Mouse (Mus musculus) heart, embryonic 15.5 days (tissue): ENCODE measurements around the gene Nsmce1. TPM values are rescaled to one million over a fixed set of nuclear protein-coding genes. Genes with fewer than 3 reads are reported as not detected.

ENCODE experiments used
- ATAC-seq: fragments of 200-750 bp; cut with Nextera tagmentation; replicated peaks from 2 replicates; pipeline ENCODE4 v1.8.0; 2017; ENCODE audit warnings: low read depth, moderate TSS enrichment; ENCODE audit not compliant: insufficient number of reproducible peaks, insufficient read depth, low FRiP score
- H3K27ac ChIP-seq: fragments of 300-500 bp; sonication (generic); 2 replicates; pipeline ENCODE4 v1.5.1; 2015; ENCODE audit warnings: mild to moderate bottlenecking, inconsistent platforms
- H3K27me3 ChIP-seq: fragments of 300-500 bp; sonication (generic); 2 replicates; pipeline ENCODE4 v1.6.1; 2015; ENCODE audit warnings: inconsistent platforms
- H3K36me3 ChIP-seq: fragments of 300-500 bp; sonication (generic); 2 replicates; pipeline ENCODE4 v1.6.1; 2015; ENCODE audit warnings: mild to moderate bottlenecking, inconsistent platforms
- H3K4me1 ChIP-seq: fragments of 300-500 bp; sonication (generic); replicated peaks from 2 replicates; pipeline ENCODE4 v1.6.1; 2015; ENCODE audit warnings: inconsistent platforms
- H3K4me2 ChIP-seq: fragments of 300-500 bp; sonication (generic); 2 replicates; pipeline ENCODE4 v1.6.1; 2015; ENCODE audit warnings: inconsistent platforms, mild to moderate bottlenecking, moderate library complexity
- H3K4me3 ChIP-seq: fragments of 300-500 bp; sonication (generic); 2 replicates; pipeline ENCODE4 v1.5.1; 2015; ENCODE audit warnings: mild to moderate bottlenecking, inconsistent platforms
- H3K9ac ChIP-seq: fragments of 300-500 bp; sonication (generic); 2 replicates; pipeline ENCODE4 v1.6.1; 2015; ENCODE audit warnings: mild to moderate bottlenecking, inconsistent platforms
- H3K9me3 ChIP-seq: fragments of 300-500 bp; sonication (generic); replicated peaks from 2 replicates; pipeline ENCODE4 v1.6.1; 2016; ENCODE audit warnings: inconsistent platforms
- WGBS: fragments of 180-500 bp; shearing (Covaris S2); methylation state at CpG from one replicate; pipeline ENCODE4 v1.1.7; 2015; ENCODE audit warnings: mixed read lengths; 5-methylcytosine and 5-hydroxymethylcytosine counted together
- polyA plus RNA-seq: library from polyadenylated mRNA; unstranded; fragments of >200 nt; fragmentation: Nextera tagmentation; extraction: Ambion mirVana; gene quantifications from 2 replicates; pipeline ENCODE4 v1.2.1, GENCODE M21; 2015

The Nsmce1 gene
- polyA plus RNA-seq, 1 experiment from 2014 or later, result 93.4 TPM

GRCm38 (mm10) chr7:125511432-125511831 is 20.0 kb upstream of the Nsmce1 start:
- no peak for ATAC-seq
- Histone ChIP-seq H3K9ac (no peak overlapping the region), H3K4me3 (no peak overlapping the region), H3K9me3 (no peaks in the 10 kb centered on the region), H3K4me2 (no peak overlapping the region), H3K27me3 (no peaks in the 10 kb centered on the region), H3K4me1 (peaks cover 2% of the 10 kb centered on the region; the same call in 1 of the 2 replicates), H3K36me3 (no peaks in the 10 kb centered on the region), H3K27ac (no peak overlapping the region)
- WGBS, result 73% methylated on average over 5 of the region's 5 CpGs

GRCm38 (mm10) chr7:125507279-125507678 is 15.9 kb upstream of the Nsmce1 start:
- ATAC-seq, result no peak
- no peaks in the 10 kb centered on the region for H3K9me3 ChIP-seq
- H3K9ac ChIP-seq, result no peak overlapping the region
- H3K27me3 ChIP-seq, result no peaks in the 10 kb centered on the region
- no peaks in the 10 kb centered on the region for H3K4me1 ChIP-seq
- H3K4me3 ChIP-seq, result no peak overlapping the region
- WGBS, result 79% methylated on average over 2 of the region's 2 CpGs
- H3K36me3 ChIP-seq, result no peaks in the 10 kb centered on the region
- H3K27ac ChIP-seq, result no peak overlapping the region
- H3K4me2 ChIP-seq, result no peak overlapping the region

- no peak overlapping the region for H3K4me3 ChIP-seq
- ATAC-seq, result no peak
- H3K27ac ChIP-seq, result no peak overlapping the region
- 75% methylated on average over 10 of the region's 10 CpGs for WGBS
- no peak overlapping the region for H3K4me2 ChIP-seq
- H3K9ac ChIP-seq, result no peak overlapping the region
- no peaks in the 10 kb centered on the region for H3K4me1 ChIP-seq
- H3K27me3 ChIP-seq, result 0 out of 2 replicates have a peak, but pooled peaks cover 2% of the 10 kb centered on the region
- no peaks in the 10 kb centered on the region for H3K36me3 ChIP-seq
- H3K9me3 ChIP-seq, result no peaks in the 10 kb centered on the region
Measured at GRCm38 (mm10) chr7:125505568-125505967, 14.2 kb upstream of the Nsmce1 start.

GRCm38 (mm10) chr7:125504618-125505017 is 13.2 kb upstream of the Nsmce1 start:
- 92% methylated on average over 5 of the region's 5 CpGs for WGBS
- H3K9me3 ChIP-seq, result no peaks in the 10 kb centered on the region

GRCm38 (mm10) chr7:125503374-125504092 is 12.1 kb upstream of the Nsmce1 start:
- WGBS, result 55% methylated on average over 5 of the region's 5 CpGs
- H3K27ac ChIP-seq, result no peak overlapping the region
- H3K4me1 ChIP-seq, result 0 out of 2 replicates have a peak, but pooled peaks cover 5% of the 10 kb centered on the region

More at GRCm38 (mm10) chr7:125504618-125505017, 13.2 kb upstream of the Nsmce1 start:
- Histone ChIP-seq H3K4me2 (no peak overlapping the region), H3K9ac (no peak overlapping the region), H3K36me3 (no peaks in the 10 kb centered on the region), H3K4me3 (no peak overlapping the region), H3K4me1 (0 out of 2 replicates have a peak, but pooled peaks cover 5% of the 10 kb centered on the region), H3K27ac (no peak overlapping the region), H3K27me3 (0 out of 2 replicates have a peak, but pooled peaks cover 3% of the 10 kb centered on the region)
- no peak for ATAC-seq

GRCm38 (mm10) chr7:125500879-125501278 is 9.5 kb upstream of the Nsmce1 start:
- no peak overlapping the region for H3K4me3 ChIP-seq
- H3K9me3 ChIP-seq, result no peaks in the 10 kb centered on the region
- 0 out of 2 replicates have a peak, but pooled peaks cover 5% of the 10 kb centered on the region for H3K4me1 ChIP-seq
- no peak overlapping the region for H3K4me2 ChIP-seq
- WGBS, result 85% methylated on average over 7 of the region's 7 CpGs
- no peak for ATAC-seq
- H3K27me3 ChIP-seq, result 0 out of 2 replicates have a peak, but pooled peaks cover 3% of the 10 kb centered on the region
- no peak overlapping the region for H3K27ac ChIP-seq
- H3K9ac ChIP-seq, result no peak overlapping the region
- H3K36me3 ChIP-seq, result no peaks in the 10 kb centered on the region

More at GRCm38 (mm10) chr7:125503374-125504092, 12.1 kb upstream of the Nsmce1 start:
- H3K9ac ChIP-seq, result no peak overlapping the region
- H3K4me3 ChIP-seq, result no peak overlapping the region
- 0 out of 2 replicates have a peak, but pooled peaks cover 3% of the 10 kb centered on the region for H3K27me3 ChIP-seq
- no peaks in the 10 kb centered on the region for H3K36me3 ChIP-seq
- no peaks in the 10 kb centered on the region for H3K9me3 ChIP-seq
- ATAC-seq, result no peak
- H3K4me2 ChIP-seq, result no peak overlapping the region

GRCm38 (mm10) chr7:125499927-125500868 is 8.8 kb upstream of the Nsmce1 start:
- no peak for ATAC-seq
- Histone ChIP-seq H3K36me3 (no peaks in the 10 kb centered on the region), H3K27me3 (0 out of 2 replicates have a peak, but pooled peaks cover 3% of the 10 kb centered on the region), H3K9ac (no peak overlapping the region), H3K27ac (no peak overlapping the region), H3K9me3 (no peaks in the 10 kb centered on the region), H3K4me2 (no peak overlapping the region), H3K4me3 (no peak overlapping the region), H3K4me1 (0 out of 2 replicates have a peak, but pooled peaks cover 5% of the 10 kb centered on the region)
- 56% methylated on average over 13 of the region's 13 CpGs for WGBS

- Histone ChIP-seq H3K9me3 (no peaks in the 10 kb centered on the region), H3K9ac (no peak overlapping the region), H3K4me1 (peaks cover 10% of the 10 kb centered on the region), H3K36me3 (no peaks in the 10 kb centered on the region), H3K4me2 (no peak overlapping the region), H3K27me3 (0 out of 2 replicates have a peak, but pooled peaks cover 3% of the 10 kb centered on the region), H3K27ac (no peak overlapping the region), H3K4me3 (no peak overlapping the region)
- ATAC-seq, result no peak
- 74% methylated on average over 6 of the region's 6 CpGs for WGBS
Measured at GRCm38 (mm10) chr7:125495864-125496440, 4.6 kb upstream of the Nsmce1 start.

- Histone ChIP-seq H3K9ac (no peak overlapping the region), H3K9me3 (no peaks in the 10 kb centered on the region), H3K27ac (no peak overlapping the region), H3K36me3 (no peaks in the 10 kb centered on the region), H3K4me3 (no peak overlapping the region), H3K4me2 (no peak overlapping the region), H3K4me1 (peaks cover 17% of the 10 kb centered on the region), H3K27me3 (no peaks in the 10 kb centered on the region)
- 53% methylated on average over 6 of the region's 6 CpGs for WGBS
- ATAC-seq, result no peak
Measured at GRCm38 (mm10) chr7:125492551-125492950, 1.2 kb upstream of the Nsmce1 start.

- Histone ChIP-seq H3K4me1 (peaks cover 17% of the 10 kb centered on the region), H3K9ac (peak overlapping the region; percentile 77), H3K27ac (peak overlapping the region; percentile 85), H3K27me3 (no peaks in the 10 kb centered on the region), H3K4me3 (peak overlapping the region; percentile 73), H3K36me3 (no peaks in the 10 kb centered on the region), H3K9me3 (no peaks in the 10 kb centered on the region), H3K4me2 (peak overlapping the region; percentile 75)
- ATAC-seq, result no peak; the same call in 1 of the 2 replicates
- 23% methylated on average over 12 of the region's 12 CpGs for WGBS
Measured at GRCm38 (mm10) chr7:125491760-125492159, 364 bp upstream of the Nsmce1 start.

- peaks cover 17% of the 10 kb centered on the region for H3K4me1 ChIP-seq
- no peak overlapping the region for H3K4me3 ChIP-seq
- no peaks in the 10 kb centered on the region for H3K27me3 ChIP-seq
- 79% methylated on average over 2 of the region's 2 CpGs for WGBS
- no peak for ATAC-seq
- H3K4me2 ChIP-seq, result no peak overlapping the region
- no peak overlapping the region for H3K27ac ChIP-seq
- peaks cover 7% of the 10 kb centered on the region; the same call in 1 of the 2 replicates for H3K36me3 ChIP-seq
- 0 out of 2 replicates have a peak overlapping the region, but pooled peaks have one; percentile 77 for H3K9ac ChIP-seq
- H3K9me3 ChIP-seq, result no peaks in the 10 kb centered on the region
Measured at GRCm38 (mm10) chr7:125489636-125490035, 1.8 kb downstream of the Nsmce1 start.
